8 mouse cellular contexts compared by ENCODE assay signal in genomic region chr11:86684126-86685012, GRCm38 (mm10). TPM values are rescaled to one million over a fixed set of nuclear protein-coding genes. Genes with fewer than 3 reads are reported as not detected.
DNase-seq lines count a peak whose midpoint lies in the region; ATAC-seq and TF ChIP-seq lines count a peak whose summit lies in the region.

No protein-coding gene starts in this region.

- H3K9ac ChIP-seq in kidney, postnatal 0 days (ENCODE audit: low read depth, low read length): peak overlapping the region; percentile 66
- H3K9ac ChIP-seq in embryonic facial prominence, embryonic 11.5 days (replicated peaks; ENCODE audit: low read length): peak overlapping the region; percentile 89
- peak overlapping the region; percentile 81 for H3K9ac ChIP-seq in intestine, embryonic 14.5 days (ENCODE audit: low read length)
- H3K9ac ChIP-seq in neural tube, embryonic 12.5 days: peak overlapping the region; percentile 73

- DNase-seq in kidney, postnatal 0 days (ENCODE audit: low spot score): no peak
- no peak for DNase-seq in kidney, postnatal 14 days
- DNase-seq in embryonic facial prominence, embryonic 11.5 days (ENCODE audit: low spot score): no peak
- no peak for DNase-seq in intestine, embryonic 14.5 days (ENCODE audit: low spot score)
- DNase-seq in testis, postnatal 14 days (ENCODE audit: low spot score): no peak
- no peak for DNase-seq in urinary bladder, postnatal 4 days (ENCODE audit: low spot score in 2 of 2)
- DNase-seq in adrenal gland, postnatal 14 days: no peak

- no peak; the same call in 1 of the 2 replicates for ATAC-seq in kidney, postnatal 0 days (replicated peaks; ENCODE audit: low FRiP score, low read depth)
- no peak for ATAC-seq in embryonic facial prominence, embryonic 11.5 days (replicated peaks; ENCODE audit: insufficient number of reproducible peaks, low FRiP score, low TSS enrichment, low read depth)
- no peak for ATAC-seq in intestine, embryonic 14.5 days (replicated peaks; ENCODE audit: low FRiP score, low TSS enrichment, low read depth)
- no peak for ATAC-seq in neural tube, embryonic 12.5 days (ENCODE audit: low FRiP score, low read depth)

- H3K4me3 ChIP-seq in kidney, postnatal 0 days (replicated peaks; ENCODE audit: low read depth, low read length): peak overlapping the region; percentile 57
- H3K4me3 ChIP-seq in embryonic facial prominence, embryonic 11.5 days (ENCODE audit: low read depth, low read length): peak overlapping the region; percentile 82
- H3K4me3 ChIP-seq in intestine, embryonic 14.5 days (ENCODE audit: low read depth, low read length): peak overlapping the region; percentile 77
- H3K4me3 ChIP-seq in neural tube, embryonic 12.5 days: peak overlapping the region; percentile 79

- H3K27ac ChIP-seq in kidney, postnatal 0 days: peak overlapping the region; percentile 83
- H3K27ac ChIP-seq in embryonic facial prominence, embryonic 11.5 days (replicated peaks; ENCODE audit: low read depth, low read length): peak overlapping the region; percentile 85
- H3K27ac ChIP-seq in intestine, embryonic 14.5 days (ENCODE audit: low read depth): peak overlapping the region; percentile 85
- peak overlapping the region; percentile 81 for H3K27ac ChIP-seq in neural tube, embryonic 12.5 days

- TF ChIP-seq CTCF in kidney, postnatal 0 days (IDR thresholded peaks at IDR 0.05; ENCODE audit: low read depth): no peak

- H3K4me1 ChIP-seq in kidney, postnatal 0 days (replicated peaks; ENCODE audit: insufficient read depth, low read length): peaks cover 13% of the 10 kb centered on the region; the same call in 1 of the 2 replicates
- no peaks in the 10 kb centered on the region for H3K4me1 ChIP-seq in embryonic facial prominence, embryonic 11.5 days (ENCODE audit: control insufficient read depth, insufficient read depth, low read length)
- peaks cover 22% of the 10 kb centered on the region for H3K4me1 ChIP-seq in intestine, embryonic 14.5 days (replicated peaks; ENCODE audit: control insufficient read depth, insufficient read depth, low read length)
- H3K4me1 ChIP-seq in neural tube, embryonic 12.5 days: peaks cover 18% of the 10 kb centered on the region

- H3K9me3 ChIP-seq in kidney, postnatal 0 days (replicated peaks; ENCODE audit: low read length): no peaks in the 10 kb centered on the region
- no peaks in the 10 kb centered on the region for H3K9me3 ChIP-seq in embryonic facial prominence, embryonic 11.5 days (replicated peaks; ENCODE audit: control insufficient read depth, low read length)
- no peaks in the 10 kb centered on the region for H3K9me3 ChIP-seq in intestine, embryonic 14.5 days (ENCODE audit: control insufficient read depth, low read length)
- H3K9me3 ChIP-seq in neural tube, embryonic 12.5 days: no peaks in the 10 kb centered on the region

- peak overlapping the region; percentile 79 for H3K4me2 ChIP-seq in kidney, postnatal 0 days (ENCODE audit: low read length)
- peak overlapping the region; percentile 57 for H3K4me2 ChIP-seq in embryonic facial prominence, embryonic 11.5 days (ENCODE audit: low read depth, low read length)
- H3K4me2 ChIP-seq in intestine, embryonic 14.5 days (ENCODE audit: low read length): peak overlapping the region; percentile 93
- H3K4me2 ChIP-seq in neural tube, embryonic 12.5 days (replicated peaks): peak overlapping the region; percentile 83

- 6% methylated on average over 20 of the region's 20 CpGs for WGBS in kidney, postnatal 0 days
- WGBS in embryonic facial prominence, embryonic 11.5 days: 8% methylated on average over 20 of the region's 20 CpGs
- WGBS in intestine, embryonic 14.5 days: 6% methylated on average over 20 of the region's 20 CpGs
- WGBS in neural tube, embryonic 12.5 days: 11% methylated on average over 20 of the region's 20 CpGs

- H3K36me3 ChIP-seq in kidney, postnatal 0 days (ENCODE audit: insufficient read depth, low read length): no peaks in the 10 kb centered on the region
- no peaks in the 10 kb centered on the region for H3K36me3 ChIP-seq in embryonic facial prominence, embryonic 11.5 days (replicated peaks; ENCODE audit: control insufficient read depth, insufficient read depth, low read depth, low read length)
- peaks cover 24% of the 10 kb centered on the region for H3K36me3 ChIP-seq in intestine, embryonic 14.5 days (ENCODE audit: control insufficient read depth, insufficient read depth, low read length)
- H3K36me3 ChIP-seq in neural tube, embryonic 12.5 days: peaks cover 18% of the 10 kb centered on the region; the same call in 1 of the 2 replicates

- H3K27me3 ChIP-seq in kidney, postnatal 0 days (ENCODE audit: insufficient read depth, low read length): no peaks in the 10 kb centered on the region
- no peaks in the 10 kb centered on the region for H3K27me3 ChIP-seq in embryonic facial prominence, embryonic 11.5 days (ENCODE audit: control insufficient read depth, insufficient read depth, low read length)
- H3K27me3 ChIP-seq in intestine, embryonic 14.5 days (replicated peaks; ENCODE audit: control insufficient read depth, insufficient read depth, low read length): no peaks in the 10 kb centered on the region
- no peaks in the 10 kb centered on the region for H3K27me3 ChIP-seq in neural tube, embryonic 12.5 days (replicated peaks)

RNA-seq across cellular contexts. Expression of gene Ptrh2, which starts 0.6 kb away (rescaled TPM):
- polyA plus RNA-seq in kidney, postnatal 0 days (2015; fragmentation: Nextera tagmentation; extraction: Ambion mirVana): 28.6 and 31.2 TPM in 2 replicates
- polyA plus RNA-seq in embryonic facial prominence, embryonic 11.5 days (2014; fragmentation: Nextera tagmentation; extraction: Ambion mirVana): 46.9 and 49.6 TPM in 2 replicates
- polyA plus RNA-seq in intestine, embryonic 14.5 days (2014; fragmentation: Nextera tagmentation; extraction: Ambion mirVana): 35.4 and 39.2 TPM in 2 replicates
- 32.0 and 32.7 TPM in 2 replicates for polyA plus RNA-seq in neural tube, embryonic 12.5 days (2016; fragmentation: Nextera tagmentation; extraction: Ambion mirVana)
- 16.4 and 17.4 TPM in 2 replicates for total RNA-seq in adrenal gland, postnatal 14 days (2021)

RNA-seq across cellular contexts. Expression of gene Vmp1, which starts 0.7 kb away (rescaled TPM):
- 222 and 249 TPM in 2 replicates for polyA plus RNA-seq in kidney, postnatal 0 days (2015; fragmentation: Nextera tagmentation; extraction: Ambion mirVana)
- polyA plus RNA-seq in embryonic facial prominence, embryonic 11.5 days (2014; fragmentation: Nextera tagmentation; extraction: Ambion mirVana): 99.7 and 99.8 TPM in 2 replicates
- polyA plus RNA-seq in intestine, embryonic 14.5 days (2014; fragmentation: Nextera tagmentation; extraction: Ambion mirVana): 133 and 140 TPM in 2 replicates
- 96.6 and 97.0 TPM in 2 replicates for polyA plus RNA-seq in neural tube, embryonic 12.5 days (2016; fragmentation: Nextera tagmentation; extraction: Ambion mirVana)
- total RNA-seq in adrenal gland, postnatal 14 days (2021): 118 and 119 TPM in 2 replicates
